ENCODE assay signal across 9 mouse cellular contexts in the genomic region with DNA sequence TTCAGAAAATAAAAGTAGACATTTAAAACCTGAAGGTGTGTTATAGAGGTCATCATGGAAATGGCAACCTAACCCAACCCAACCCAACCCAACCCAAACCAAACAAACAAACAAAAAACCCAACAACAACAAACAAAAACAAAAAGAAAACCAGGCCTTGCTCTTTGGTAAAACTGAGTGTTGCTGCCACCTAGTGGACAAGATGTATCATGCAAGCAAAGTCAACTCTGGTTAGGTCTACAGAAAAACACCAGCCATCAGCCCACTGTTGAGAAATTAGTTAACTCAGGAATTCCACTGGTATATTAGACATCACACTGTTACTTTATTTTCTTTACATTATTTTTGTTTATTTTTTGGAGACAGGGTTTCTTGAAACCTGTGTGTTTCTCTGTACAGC. TPM values are rescaled to one million over a fixed set of nuclear protein-coding genes. Genes with fewer than 3 reads are reported as not detected.
DNase-seq lines count a peak whose midpoint lies in the region; ATAC-seq and TF ChIP-seq lines count a peak whose summit lies in the region.
"Had no signal": no experiment of that assay in that cellular context is flagged by ENCODE, and none has a peak within 500 bp of the region (broad histone marks: within the 10 kb centered on the region; RNA-seq: fewer than 3 reads in every experiment).

No protein-coding gene starts in this region.

- H3K4me3 ChIP-seq in kidney, adult 2 months (ENCODE audit: insufficient read depth, low read depth, low read length): no peak overlapping the region
- no peak overlapping the region for H3K4me3 ChIP-seq in kidney, embryonic 14.5 days (ENCODE audit: low read length)
- H3K4me3 ChIP-seq: liver, embryonic 15.5 days had no signal

- no peak overlapping the region for H3K4me2 ChIP-seq in kidney, embryonic 14.5 days (replicated peaks; ENCODE audit: low read depth, low read length)
- H3K4me2 ChIP-seq: liver, embryonic 15.5 days had no signal

- no peaks in the 10 kb centered on the region for H3K9me3 ChIP-seq in kidney, embryonic 14.5 days (ENCODE audit: control insufficient read depth, low read length)
- H3K9me3 ChIP-seq: liver, embryonic 15.5 days had no signal

- H3K36me3 ChIP-seq in kidney, adult 2 months (ENCODE audit: control insufficient read depth, insufficient read depth, low read length): no peaks in the 10 kb centered on the region
- H3K36me3 ChIP-seq in kidney, embryonic 14.5 days (ENCODE audit: control insufficient read depth, insufficient read depth, low read length): no peaks in the 10 kb centered on the region
- H3K36me3 ChIP-seq: liver, embryonic 15.5 days had no signal

- TF ChIP-seq POLR2A in kidney, adult 2 months (IDR thresholded peaks at IDR 0.05; ENCODE audit: low read depth, low read length): no peak

- no peak for ATAC-seq in CD4-positive, CD25-positive, alpha-beta regulatory T cell, adult 4 months
- ATAC-seq in kidney, embryonic 14.5 days (ENCODE audit: low FRiP score, low TSS enrichment): no peak

- DNase-seq in CD4-positive, CD25-positive, alpha-beta regulatory T cell, adult 2 months (ENCODE audit: low read depth, low spot score): peak; percentile 50
- peak; percentile 32 for DNase-seq in kidney, adult 2 months
- peak; percentile 49 for DNase-seq in 3T3-L1 (ENCODE audit: low read depth, low spot score)
- DNase-seq in cerebellum, adult 9-10 months: peak; percentile 30
- peak; percentile 22 for DNase-seq in kidney, postnatal 14 days
- DNase-seq in thymus, postnatal 4 days: peak; percentile 11

- TF ChIP-seq CTCF in kidney, adult 2 months (conservative IDR thresholded peaks at IDR 0.05; ENCODE audit: insufficient read depth, insufficient read length, low read depth, low read length): peak; percentile 26; the same call in 1 of the 2 replicates

- no peak overlapping the region for H3K27ac ChIP-seq in kidney, adult 2 months (ENCODE audit: insufficient read depth, low read depth, low read length)
- no peak overlapping the region for H3K27ac ChIP-seq in kidney, embryonic 14.5 days (ENCODE audit: low read depth, low read length)
- H3K27ac ChIP-seq: liver, embryonic 15.5 days had no signal

- H3K27me3 ChIP-seq in kidney, adult 2 months (replicated peaks; ENCODE audit: control insufficient read depth, insufficient read depth, low read length): no peaks in the 10 kb centered on the region
- H3K27me3 ChIP-seq in kidney, embryonic 14.5 days (ENCODE audit: control insufficient read depth, insufficient read depth, low read length): no peaks in the 10 kb centered on the region
- H3K27me3 ChIP-seq: liver, embryonic 15.5 days had no signal

- no peak overlapping the region for H3K9ac ChIP-seq in kidney, embryonic 14.5 days (ENCODE audit: low read depth, low read length)
- H3K9ac ChIP-seq: liver, embryonic 15.5 days had no signal

- H3K4me1 ChIP-seq in kidney, adult 2 months (ENCODE audit: control insufficient read depth, insufficient read depth, low read length): no peaks in the 10 kb centered on the region
- no peaks in the 10 kb centered on the region for H3K4me1 ChIP-seq in kidney, embryonic 14.5 days (ENCODE audit: control insufficient read depth, insufficient read depth, low read length)
- H3K4me1 ChIP-seq: liver, embryonic 15.5 days had no signal

RNA-seq across cellular contexts. Expression of a gene that starts 17.2 kb away (rescaled TPM):
- under 1 TPM in 1 of 2 experiments, not detected in 1; 0.43 TPM for polyA plus RNA-seq in CD4-positive, CD25-positive, alpha-beta regulatory T cell, adult 4 months (2017; shearing (Covaris generic))
- polyA plus RNA-seq in kidney, adult 2 months (2012; rRNA removed): 0.02 and 0.10 TPM in 2 replicates
- 1.7 and 1.9 TPM in 2 replicates for polyA plus RNA-seq in kidney, embryonic 14.5 days (2014; fragmentation: Nextera tagmentation; extraction: Ambion mirVana)

RNA-seq across cellular contexts. Expression of a gene that starts 30.6 kb away (rescaled TPM):
- not detected for polyA plus RNA-seq in CD4-positive, CD25-positive, alpha-beta regulatory T cell, adult 4 months (2017; shearing (Covaris generic))
- polyA plus RNA-seq in kidney, adult 2 months (2012; rRNA removed): 2.5 and 5.0 TPM in 2 replicates
- polyA plus RNA-seq in kidney, embryonic 14.5 days (2014; fragmentation: Nextera tagmentation; extraction: Ambion mirVana): 0.09 TPM in 1 of 2 replicates, not detected in the other
- polyA plus RNA-seq: liver, embryonic 15.5 days had no signal
